Mouse (Mus musculus) heart, postnatal 0 days (tissue): ENCODE measurements around the gene Shroom3. TPM values are rescaled to one million over a fixed set of nuclear protein-coding genes. Genes with fewer than 3 reads are reported as not detected.
"Not testable (repeated sequence)": the region's sequence is repeated elsewhere in the genome, so short reads cannot be mapped to it uniquely, and the experiment has no call there.

ENCODE experiments used
- ATAC-seq: fragments of 200-750 bp; cut with Nextera tagmentation; 2 replicates; pipeline ENCODE4 v1.8.0; 2017; ENCODE audit warnings: low read depth, moderate number of reproducible peaks, moderate library complexity; ENCODE audit not compliant: insufficient read depth
- DNase-seq: peaks from one replicate; pipeline ENCODE4 v3.0.0-alpha.2; 2016; ENCODE audit warnings: low spot score
- H3K27ac ChIP-seq: fragments of 300-500 bp; sonication (generic); 2 replicates; pipeline ENCODE4 v1.5.1; 2014; ENCODE audit warnings: low read depth, mild to moderate bottlenecking
- H3K27me3 ChIP-seq: fragments of 300-500 bp; sonication (generic); 2 replicates; pipeline ENCODE4 v1.6.1; 2014; ENCODE audit warnings: low read length, mixed read lengths; ENCODE audit not compliant: control insufficient read depth, insufficient read depth
- H3K36me3 ChIP-seq: fragments of 300-500 bp; sonication (generic); replicated peaks from 2 replicates; pipeline ENCODE4 v1.6.1; 2014; ENCODE audit warnings: low read length, mixed read lengths; ENCODE audit not compliant: control insufficient read depth, insufficient read depth
- H3K4me1 ChIP-seq: fragments of 300-500 bp; sonication (generic); 2 replicates; pipeline ENCODE4 v1.6.1; 2014; ENCODE audit warnings: antibody characterized with exemption; ENCODE audit not compliant: control insufficient read depth, insufficient read depth
- H3K4me2 ChIP-seq: fragments of 300-500 bp; sonication (generic); 2 replicates; pipeline ENCODE4 v1.6.1; 2014; ENCODE audit warnings: low read depth, mild to moderate bottlenecking, low read length, moderate library complexity
- H3K4me3 ChIP-seq: fragments of 300-500 bp; sonication (generic); 2 replicates; pipeline ENCODE4 v1.5.1; 2014; ENCODE audit warnings: low read depth, low read length
- H3K9ac ChIP-seq: fragments of 300-500 bp; sonication (generic); replicated peaks from 2 replicates; pipeline ENCODE4 v1.6.1; 2014; ENCODE audit warnings: low read depth, low read length, mixed read lengths
- H3K9me3 ChIP-seq: fragments of 300-500 bp; sonication (generic); replicated peaks from 2 replicates; pipeline ENCODE4 v1.6.1; 2016; ENCODE audit warnings: low read length; ENCODE audit not compliant: control insufficient read depth
- CTCF ChIP-seq: IDR thresholded peaks from 2 replicates; pipeline ENCODE4 v1.5.1; 2016; ENCODE audit warnings: antibody characterized with exemption, control low read depth, low read depth
- EP300 ChIP-seq: IDR thresholded peaks from 2 replicates; pipeline ENCODE4 v1.6.1; 2016; ENCODE audit warnings: antibody characterized with exemption, low read depth
- WGBS: fragments of 180-500 bp; shearing (Covaris S2); extraction: QIAGEN DNeasy Blood & Tissue Kit; methylation state at CpG from one replicate; pipeline ENCODE4 v1.1.7; 2014; 5-methylcytosine and 5-hydroxymethylcytosine counted together
- polyA plus RNA-seq: library from polyadenylated mRNA; unstranded; fragments of >200 nt; fragmentation: Nextera tagmentation; extraction: Ambion mirVana; gene quantifications from 2 replicates; pipeline ENCODE4 v1.2.1, GENCODE M21; 2015
- total RNA-seq: library from RNA; depleted of rRNA; stranded (reverse); fragments of >200 nt; gene quantifications from 2 replicates; pipeline ENCODE4 v1.2.3, GENCODE M21; 2014; ENCODE audit warnings: low replicate concordance

The Shroom3 gene
- total and polyA plus RNA-seq, 2 experiments from 2014 or later = 13.3 to 72.4 TPM

DNA sequence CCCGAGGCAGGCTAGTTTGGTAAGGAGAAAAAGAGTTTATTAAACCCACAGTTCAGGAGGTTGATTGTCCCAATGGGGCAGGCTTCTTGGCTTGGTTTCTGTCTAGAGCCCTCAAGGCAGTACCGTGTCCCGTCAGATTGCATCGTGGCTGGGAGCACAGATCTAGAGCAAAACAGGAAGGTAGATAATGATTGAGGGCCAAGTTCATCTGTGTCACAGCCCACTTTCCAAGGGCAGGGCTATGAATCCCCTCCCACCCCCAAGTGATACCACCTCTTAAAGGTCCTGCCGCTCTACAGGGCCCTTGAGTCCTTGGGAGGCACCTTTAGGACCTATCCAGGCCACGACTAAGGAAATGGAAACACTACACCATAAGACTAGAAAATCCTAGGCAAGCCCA, 234.5 kb downstream of the Shroom3 start:
- 52% methylated on average over 6 of the region's 6 CpGs for WGBS
- DNase-seq (no peak), ATAC-seq (no peak)
- peaks cover 43% of the 10 kb centered on the region for H3K4me1 ChIP-seq
- H3K9me3 ChIP-seq = no peaks in the 10 kb centered on the region
- TF ChIP-seq EP300 (no peak), CTCF (no peak)
- no peak overlapping the region for H3K4me3 ChIP-seq
- no peak overlapping the region for H3K9ac ChIP-seq
- peak overlapping the region; percentile 69; the same call in 1 of the 2 replicates for H3K27ac ChIP-seq
- H3K4me2 ChIP-seq = no peak overlapping the region
- peaks cover 13% of the 10 kb centered on the region; the same call in 1 of the 2 replicates for H3K36me3 ChIP-seq
- no peaks in the 10 kb centered on the region for H3K27me3 ChIP-seq

DNA sequence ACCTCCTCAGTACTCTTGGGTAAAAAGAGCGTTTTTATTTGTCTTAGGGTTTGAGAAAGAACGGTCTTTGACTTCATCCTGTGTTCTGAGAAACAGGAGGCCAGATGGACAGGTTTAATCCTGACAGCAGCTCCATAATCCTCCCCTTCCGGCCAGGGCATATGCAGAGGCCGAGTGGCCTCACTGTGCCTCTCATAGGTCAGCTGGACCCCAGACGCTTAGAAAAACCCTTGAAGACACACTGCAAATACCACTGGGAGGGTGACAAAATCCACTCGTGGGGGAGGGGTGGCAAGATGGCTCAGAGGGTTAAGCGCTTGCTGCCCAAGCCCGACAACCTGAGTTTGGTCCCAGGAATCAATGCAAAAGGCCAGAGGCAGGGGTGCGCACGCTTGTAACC, 234.9 kb downstream of the Shroom3 start:
- Histone ChIP-seq H3K27ac (peak overlapping the region; percentile 69), H3K4me1 (peaks cover 43% of the 10 kb centered on the region)

DNA sequence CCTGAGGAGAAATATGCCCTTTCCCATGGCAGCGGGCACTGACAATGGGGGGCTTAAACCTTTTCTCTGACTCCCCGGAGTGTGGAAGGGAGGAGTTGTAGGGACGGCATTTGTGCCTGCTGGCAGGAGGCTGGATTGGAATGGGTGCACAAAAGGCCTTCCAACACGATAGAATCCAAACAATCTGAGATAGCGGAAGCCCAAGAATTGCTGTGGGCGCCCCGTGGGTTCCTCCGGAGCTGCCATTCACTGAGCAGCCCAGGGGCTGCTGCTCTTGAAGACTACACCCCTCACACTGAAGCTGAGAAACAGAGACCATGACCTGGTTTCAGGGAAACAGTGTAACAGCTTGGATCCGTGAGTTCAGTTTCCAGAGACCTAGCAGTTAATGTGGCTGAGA, 235.6 kb downstream of the Shroom3 start:
- ATAC-seq (no peak), DNase-seq (no peak)
- no peak for TF ChIP-seq EP300
- no peak for TF ChIP-seq CTCF
- 37% methylated on average over 9 of the region's 9 CpGs for WGBS
- Histone ChIP-seq H3K4me1 (peaks cover 39% of the 10 kb centered on the region), H3K9ac (no peak overlapping the region), H3K4me3 (no peak overlapping the region), H3K36me3 (peaks cover 13% of the 10 kb centered on the region; the same call in 1 of the 2 replicates), H3K9me3 (no peaks in the 10 kb centered on the region), H3K4me2 (no peak overlapping the region), H3K27me3 (no peaks in the 10 kb centered on the region), H3K27ac (peak overlapping the region; percentile 69)

More for the DNA sequence above, 234.9 kb downstream of the Shroom3 start:
- TF ChIP-seq CTCF = no peak
- TF ChIP-seq EP300 = no peak
- Histone ChIP-seq H3K4me3 (no peak overlapping the region), H3K9me3 (no peaks in the 10 kb centered on the region), H3K27me3 (no peaks in the 10 kb centered on the region), H3K4me2 (no peak overlapping the region), H3K36me3 (peaks cover 13% of the 10 kb centered on the region; the same call in 1 of the 2 replicates), H3K9ac (no peak overlapping the region)
- no peak for DNase-seq
- ATAC-seq = no peak
- WGBS = 58% methylated on average over 10 of the region's 10 CpGs

DNA sequence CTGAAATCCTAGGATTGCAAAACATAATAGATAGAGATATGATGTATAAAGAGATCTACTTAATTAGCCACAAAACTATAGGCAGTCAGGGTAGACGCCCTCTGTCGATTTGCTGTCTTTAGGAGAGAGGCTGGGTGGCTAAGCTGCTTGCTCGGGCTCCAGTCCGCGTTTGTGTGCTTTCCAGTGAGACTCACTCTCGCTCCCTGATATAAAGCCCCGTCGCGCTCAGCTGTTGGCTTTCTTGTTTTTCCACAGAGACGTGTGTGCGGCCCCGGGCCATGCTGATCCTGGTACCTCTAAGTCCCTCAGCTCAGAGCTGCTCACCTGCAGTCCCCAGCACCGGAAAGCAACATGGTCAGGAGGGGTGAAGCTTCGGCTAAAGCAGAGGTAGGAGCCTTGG, 236.2 kb downstream of the Shroom3 start:
- Histone ChIP-seq H3K27ac (peak overlapping the region; percentile 69), H3K4me3 (no peak overlapping the region), H3K36me3 (peaks cover 13% of the 10 kb centered on the region; the same call in 1 of the 2 replicates), H3K9me3 (no peaks in the 10 kb centered on the region), H3K27me3 (no peaks in the 10 kb centered on the region), H3K4me2 (no peak overlapping the region), H3K4me1 (peaks cover 33% of the 10 kb centered on the region), H3K9ac (no peak overlapping the region)
- DNase-seq = no peak
- TF ChIP-seq CTCF (no peak), EP300 (no peak)
- ATAC-seq = no peak
- WGBS = 69% methylated on average over 14 of the region's 14 CpGs

DNA sequence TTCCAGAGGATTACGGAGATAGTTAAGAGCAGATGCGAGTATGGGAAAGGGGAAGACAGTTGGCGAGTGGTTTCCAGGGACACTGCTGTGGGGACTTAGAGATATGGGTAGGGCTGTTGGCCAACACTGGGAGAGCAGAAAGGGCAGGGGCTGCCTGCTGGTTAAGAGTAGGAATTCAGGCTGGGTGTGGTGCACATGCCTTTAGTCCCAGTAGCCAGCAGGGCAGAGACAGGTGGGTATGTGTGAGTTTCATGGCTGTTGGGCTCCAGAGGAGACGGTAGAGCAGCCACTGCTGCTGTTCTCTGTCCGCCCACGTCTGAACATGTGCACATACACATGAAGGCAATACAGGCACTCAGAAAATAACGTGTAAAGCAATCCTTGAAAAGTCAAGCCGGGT, 237.7 kb downstream of the Shroom3 start:
- Histone ChIP-seq H3K4me1 (peaks cover 32% of the 10 kb centered on the region), H3K27me3 (no peaks in the 10 kb centered on the region), H3K9me3 (no peaks in the 10 kb centered on the region), H3K27ac (peak overlapping the region; percentile 48), H3K9ac (no peak overlapping the region), H3K36me3 (peaks cover 13% of the 10 kb centered on the region; the same call in 1 of the 2 replicates), H3K4me2 (no peak overlapping the region), H3K4me3 (no peak overlapping the region)
- DNase-seq (no peak), ATAC-seq (peak; percentile 45)
- no peak for TF ChIP-seq CTCF
- no peak for TF ChIP-seq EP300
- WGBS = 59% methylated on average over 8 of the region's 8 CpGs

DNA sequence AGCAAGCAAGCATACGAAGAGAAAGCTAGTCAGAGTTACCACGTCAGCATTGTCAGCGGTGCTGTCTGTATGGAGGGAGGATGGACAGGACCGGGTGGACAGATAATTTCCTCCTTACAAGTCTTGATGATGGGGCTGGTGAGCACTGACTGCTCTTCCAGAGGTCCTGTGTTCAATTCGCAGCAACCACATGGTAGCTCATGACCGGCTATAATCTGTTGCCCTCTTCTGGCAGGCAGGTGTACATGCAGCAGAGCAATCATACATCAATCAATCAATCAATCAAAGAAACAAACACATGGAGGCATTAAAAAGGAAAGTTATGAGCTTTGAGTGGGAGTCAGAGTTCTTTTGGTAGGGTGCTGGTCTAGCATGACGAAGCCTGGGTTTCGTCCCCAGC, 238.5 kb downstream of the Shroom3 start:
- Histone ChIP-seq H3K9ac (no peak overlapping the region), H3K4me3 (no peak overlapping the region), H3K9me3 (no peaks in the 10 kb centered on the region), H3K27me3 (no peaks in the 10 kb centered on the region), H3K4me1 (peaks cover 36% of the 10 kb centered on the region), H3K4me2 (no peak overlapping the region), H3K36me3 (peaks cover 13% of the 10 kb centered on the region; the same call in 1 of the 2 replicates), H3K27ac (no peak overlapping the region)
- WGBS = 86% methylated on average over 8 of the region's 8 CpGs
- TF ChIP-seq EP300 (no peak), CTCF (peak; percentile 48)
- no peak for ATAC-seq
- DNase-seq = no peak

DNA sequence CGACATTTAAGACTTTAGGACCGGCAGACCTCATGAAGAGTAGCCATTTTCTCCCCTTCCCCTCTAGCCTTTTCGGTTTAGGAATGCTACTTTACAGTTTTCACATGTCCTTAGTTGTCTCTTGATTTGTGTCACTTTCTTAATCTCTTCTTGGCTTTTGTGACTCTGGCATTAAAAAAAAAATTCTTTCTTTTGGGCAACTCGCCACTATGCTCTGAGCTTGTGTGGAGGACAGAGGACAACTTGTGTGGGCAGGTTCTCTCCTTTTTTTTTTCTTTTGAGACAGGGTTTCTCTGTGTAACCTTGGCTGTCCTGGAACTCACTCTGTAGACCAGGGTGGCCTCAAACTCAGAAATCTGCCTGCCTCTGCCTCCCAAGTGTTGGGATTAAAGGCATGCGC, 239.7 kb downstream of the Shroom3 start:
- not testable (repeated sequence) for H3K4me3 ChIP-seq, H3K4me2 ChIP-seq, H3K9me3 ChIP-seq, H3K27me3 ChIP-seq, DNase-seq, H3K9ac ChIP-seq, ATAC-seq, H3K27ac ChIP-seq
- Histone ChIP-seq H3K36me3 (peaks cover 13% of the 10 kb centered on the region; the same call in 1 of the 2 replicates), H3K4me1 (peaks cover 41% of the 10 kb centered on the region)
- 88% methylated on average over 5 of the region's 5 CpGs for WGBS
